Mouse (Mus musculus): ENCODE measurements around the gene Fgfr2. TPM values are rescaled to one million over a fixed set of nuclear protein-coding genes. Genes with fewer than 3 reads are reported as not detected.

Gene Fgfr2
- polyA plus RNA-seq, 1 experiment from 2014 or later: 99.3 TPM

DNA sequence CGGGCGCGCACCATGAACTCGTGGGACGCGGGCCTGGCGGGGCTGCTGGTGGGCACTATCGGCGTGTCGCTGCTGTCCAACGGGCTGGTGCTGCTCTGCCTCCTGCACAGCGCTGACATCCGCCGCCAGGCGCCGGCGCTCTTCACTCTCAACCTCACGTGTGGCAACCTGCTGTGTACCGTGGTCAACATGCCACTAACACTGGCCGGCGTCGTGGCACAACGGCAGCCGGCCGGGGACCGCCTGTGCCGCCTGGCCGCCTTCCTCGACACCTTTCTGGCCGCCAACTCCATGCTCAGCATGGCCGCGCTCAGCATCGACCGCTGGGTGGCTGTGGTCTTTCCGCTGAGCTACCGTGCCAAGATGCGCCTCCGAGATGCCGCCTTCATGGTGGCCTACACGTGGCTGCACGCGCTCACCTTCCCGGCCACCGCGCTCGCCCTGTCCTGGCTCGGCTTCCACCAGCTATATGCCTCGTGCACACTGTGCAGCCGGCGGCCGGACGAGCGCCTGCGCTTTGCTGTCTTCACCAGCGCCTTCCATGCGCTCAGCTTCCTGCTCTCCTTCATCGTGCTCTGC is 1156.1 kb downstream of the Fgfr2 start:
- Histone ChIP-seq H3K27me3 (ENCODE audit: low read depth, poor library complexity, severe bottlenecking) (peaks cover 56% of the 10 kb centered on the region), H3K27ac (replicated peaks) (peak overlapping the region; percentile 10; the same call in 1 of the 2 replicates), H3K4me3 (peak overlapping the region; percentile 57), H3K36me3 (no peaks in the 10 kb centered on the region), H3K4me1 (peaks cover 18% of the 10 kb centered on the region), H3K9me3 (replicated peaks) (no peaks in the 10 kb centered on the region)
- peak; percentile 36 for DNase-seq (ENCODE audit: low spot score)
- 7% methylated on average over 57 of the region's 57 CpGs for WGBS

DNA sequence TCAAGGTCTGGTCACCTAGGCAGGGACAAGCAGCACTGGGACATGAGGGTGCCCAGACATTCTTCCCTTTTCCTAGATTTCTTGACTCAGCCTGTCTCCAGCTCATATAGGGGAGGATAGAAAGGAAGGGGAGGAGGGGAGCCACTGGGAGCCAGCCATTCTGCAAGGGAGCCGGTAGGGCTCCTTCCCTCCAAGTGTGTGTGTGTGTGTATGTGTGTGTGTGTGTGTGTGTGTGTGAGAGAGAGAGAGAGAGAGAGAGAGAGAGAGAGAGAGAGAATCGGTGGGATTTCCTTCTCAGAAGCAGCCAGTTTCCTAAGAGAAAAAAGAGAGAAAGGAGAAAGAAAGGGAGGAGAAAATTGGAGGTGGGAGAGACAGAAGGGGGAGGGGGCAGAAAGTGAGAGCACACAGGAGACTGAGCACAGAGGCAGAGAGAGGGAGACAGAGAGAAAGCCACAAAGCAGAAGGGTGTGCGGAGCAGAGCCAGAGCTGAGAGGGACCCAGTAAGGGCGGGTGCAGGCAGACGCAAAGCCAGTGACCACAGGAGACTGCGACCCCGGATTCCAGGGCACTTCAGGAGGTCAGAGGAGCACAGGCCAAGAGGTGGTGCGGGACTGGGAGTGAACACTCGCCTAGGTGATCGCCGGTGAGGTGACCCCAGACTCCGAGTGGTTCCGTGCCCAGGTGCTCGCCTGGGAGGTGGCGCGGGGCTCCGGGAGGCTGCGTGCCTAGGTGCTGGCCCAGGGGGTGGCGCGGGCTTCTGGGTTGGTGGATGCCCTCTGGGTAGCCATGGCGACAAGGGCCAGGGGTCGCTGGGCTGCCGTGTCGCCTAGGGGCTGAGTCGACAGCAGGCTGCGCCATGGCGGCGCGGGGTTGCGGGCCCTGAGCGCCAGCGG is 1156.9 kb downstream of the Fgfr2 start, which contains the start of gene Gpr26:
TSS of gene Gpr26 (plus strand) at position 438 of the 893 bp plus-strand sequence.
- WGBS: 2% methylated on average over 32 of the region's 32 CpGs
- Histone ChIP-seq H3K9me3 (replicated peaks) (no peaks in the 10 kb centered on the region), H3K36me3 (no peaks in the 10 kb centered on the region), H3K4me1 (peaks cover 18% of the 10 kb centered on the region), H3K4me3 (peak within 1 kb of the TSS; percentile 57), H3K27ac (replicated peaks) (peak within 1 kb of the TSS; percentile 10; the same call in 1 of the 2 replicates), H3K27me3 (ENCODE audit: low read depth, poor library complexity, severe bottlenecking) (peaks cover 56% of the 10 kb centered on the region)
- peak; percentile 34 for DNase-seq (ENCODE audit: low spot score)

DNA sequence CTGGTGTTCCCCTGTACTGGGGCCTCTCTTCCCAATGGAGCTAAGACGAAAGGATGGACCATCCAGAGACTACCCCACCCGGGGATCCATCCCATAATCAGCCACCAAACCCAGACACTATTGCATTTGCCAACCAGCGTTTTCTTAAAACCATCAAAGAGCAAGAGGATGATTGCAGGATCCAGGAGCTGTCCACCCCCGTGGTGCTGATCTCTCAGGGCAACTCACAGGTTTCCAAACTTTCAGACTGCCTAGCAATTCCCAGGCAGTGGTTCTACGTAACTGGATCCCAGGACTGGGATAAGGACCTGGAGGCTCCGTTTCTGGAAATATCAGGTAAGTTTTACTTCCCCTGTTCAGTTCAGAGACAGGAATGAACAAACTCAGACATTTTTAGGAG is 1162.6 kb downstream of the Fgfr2 start:
- Histone ChIP-seq H3K36me3 (no peaks in the 10 kb centered on the region), H3K9me3 (replicated peaks) (no peaks in the 10 kb centered on the region), H3K4me1 (no peaks in the 10 kb centered on the region), H3K4me3 (no peak overlapping the region), H3K27ac (replicated peaks) (no peak overlapping the region), H3K27me3 (ENCODE audit: low read depth, poor library complexity, severe bottlenecking) (peaks cover 15% of the 10 kb centered on the region)
- DNase-seq (ENCODE audit: low spot score): peak; percentile 45
- WGBS: 32% methylated on average over 6 of the region's 6 CpGs

- no peak overlapping the region for H3K27ac ChIP-seq (replicated peaks)
- H3K4me1 ChIP-seq: no peaks in the 10 kb centered on the region
- no peaks in the 10 kb centered on the region for H3K36me3 ChIP-seq
- WGBS: 69% methylated on average over 1 of the region's 1 CpGs
- no peak for DNase-seq (ENCODE audit: low spot score)
- H3K9me3 ChIP-seq (replicated peaks): no peaks in the 10 kb centered on the region
- no peak overlapping the region for H3K4me3 ChIP-seq
- no peaks in the 10 kb centered on the region for H3K27me3 ChIP-seq (ENCODE audit: low read depth, poor library complexity, severe bottlenecking)
Measured at GRCm38 (mm10) chr7:131958705-131959104, 1164.4 kb downstream of the Fgfr2 start.

- Histone ChIP-seq H3K9me3 (replicated peaks) (no peaks in the 10 kb centered on the region), H3K4me3 (no peak overlapping the region), H3K36me3 (no peaks in the 10 kb centered on the region), H3K27me3 (ENCODE audit: low read depth, poor library complexity, severe bottlenecking) (no peaks in the 10 kb centered on the region), H3K4me1 (peaks cover 9% of the 10 kb centered on the region), H3K27ac (replicated peaks) (no peak overlapping the region)
- DNase-seq (ENCODE audit: low spot score): no peak
- 59% methylated on average over 3 of the region's 3 CpGs for WGBS
Measured at GRCm38 (mm10) chr7:131953402-131953801, 1169.7 kb downstream of the Fgfr2 start.

DNA sequence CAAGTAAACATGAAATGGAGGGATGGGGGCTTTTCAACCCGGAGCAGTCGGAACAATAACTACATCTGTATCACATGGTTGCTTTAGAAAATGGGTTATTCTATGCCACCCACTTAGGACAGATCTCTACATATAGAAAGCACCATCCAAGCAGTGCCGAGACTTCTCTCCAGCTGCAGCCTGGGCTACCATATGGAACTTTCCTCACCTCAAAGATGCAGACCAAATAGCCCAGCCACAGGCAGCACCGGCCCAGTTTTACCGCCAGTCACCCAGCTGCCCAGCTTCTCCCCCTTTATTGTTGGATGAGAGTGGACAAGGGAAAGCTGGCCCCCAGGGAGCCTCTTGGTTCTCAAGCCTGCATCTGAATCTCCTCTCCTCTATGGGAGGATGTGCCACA is 1172.0 kb downstream of the Fgfr2 start:
- Histone ChIP-seq H3K27me3 (ENCODE audit: low read depth, poor library complexity, severe bottlenecking) (no peaks in the 10 kb centered on the region), H3K27ac (replicated peaks) (no peak overlapping the region), H3K9me3 (replicated peaks) (no peaks in the 10 kb centered on the region), H3K4me1 (peaks cover 12% of the 10 kb centered on the region), H3K36me3 (no peaks in the 10 kb centered on the region), H3K4me3 (no peak overlapping the region)
- no peak for DNase-seq (ENCODE audit: low spot score)
- WGBS: 81% methylated on average over 5 of the region's 5 CpGs

- 86% methylated on average over 3 of the region's 3 CpGs for WGBS
- Histone ChIP-seq H3K27ac (replicated peaks) (no peak overlapping the region), H3K4me3 (no peak overlapping the region), H3K4me1 (no peaks in the 10 kb centered on the region), H3K36me3 (no peaks in the 10 kb centered on the region), H3K27me3 (ENCODE audit: low read depth, poor library complexity, severe bottlenecking) (no peaks in the 10 kb centered on the region), H3K9me3 (replicated peaks) (no peaks in the 10 kb centered on the region)
- DNase-seq (ENCODE audit: low spot score): no peak
Measured at GRCm38 (mm10) chr7:131937611-131938010, 1185.5 kb downstream of the Fgfr2 start.

DNA sequence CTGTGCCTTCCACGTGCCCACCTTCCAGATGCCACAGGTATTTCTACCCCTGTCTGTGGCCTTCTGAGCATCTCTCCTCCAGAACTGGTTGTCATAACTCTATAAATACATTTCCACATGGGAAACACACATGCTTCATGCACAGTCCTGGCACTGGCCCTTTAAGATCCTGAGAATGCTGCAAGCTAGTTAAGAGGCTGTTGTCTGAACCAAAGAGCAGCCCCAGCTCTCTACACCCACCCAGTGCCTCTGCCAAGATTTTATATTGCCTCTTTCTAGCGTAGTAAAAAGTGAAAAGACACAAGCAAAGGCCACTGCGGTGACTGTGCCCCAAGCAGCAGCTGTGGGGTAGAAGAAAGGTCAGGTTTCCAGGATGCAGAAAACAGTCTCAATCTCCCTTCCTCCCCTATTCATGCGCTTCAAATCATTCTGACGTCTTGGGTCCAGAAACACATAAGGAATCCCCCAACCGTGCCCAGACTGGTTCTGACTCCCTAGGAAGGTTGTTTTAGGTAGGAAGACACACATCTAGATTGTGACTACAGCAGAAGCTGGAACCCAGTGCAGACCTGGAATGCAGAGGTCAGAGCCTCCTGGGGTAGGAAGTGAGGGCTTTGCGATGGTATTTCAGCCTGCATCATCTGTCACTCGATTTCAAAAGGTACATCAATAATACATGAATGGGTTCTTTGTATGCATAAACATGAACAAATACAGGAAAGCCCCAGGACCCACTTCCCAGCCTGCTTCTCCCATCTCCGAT is 1195.7 kb downstream of the Fgfr2 start:
- Histone ChIP-seq H3K27me3 (ENCODE audit: low read depth, poor library complexity, severe bottlenecking) (no peaks in the 10 kb centered on the region), H3K27ac (replicated peaks) (no peak overlapping the region), H3K36me3 (no peaks in the 10 kb centered on the region), H3K4me1 (peaks cover 14% of the 10 kb centered on the region), H3K4me3 (no peak overlapping the region), H3K9me3 (replicated peaks) (no peaks in the 10 kb centered on the region)
- WGBS: 53% methylated on average over 9 of the region's 9 CpGs
- no peak for DNase-seq (ENCODE audit: low spot score)

GRCm38 (mm10) chr7:131917384-131917783 is 1205.8 kb downstream of the Fgfr2 start:
- H3K27ac ChIP-seq (replicated peaks): no peak overlapping the region
- no peaks in the 10 kb centered on the region for H3K27me3 ChIP-seq (ENCODE audit: low read depth, poor library complexity, severe bottlenecking)
- H3K4me3 ChIP-seq: no peak overlapping the region
- WGBS: 58% methylated on average over 7 of the region's 7 CpGs
- no peaks in the 10 kb centered on the region for H3K36me3 ChIP-seq
- no peak for DNase-seq (ENCODE audit: low spot score)
- H3K9me3 ChIP-seq (replicated peaks): no peaks in the 10 kb centered on the region
- no peaks in the 10 kb centered on the region for H3K4me1 ChIP-seq

DNA sequence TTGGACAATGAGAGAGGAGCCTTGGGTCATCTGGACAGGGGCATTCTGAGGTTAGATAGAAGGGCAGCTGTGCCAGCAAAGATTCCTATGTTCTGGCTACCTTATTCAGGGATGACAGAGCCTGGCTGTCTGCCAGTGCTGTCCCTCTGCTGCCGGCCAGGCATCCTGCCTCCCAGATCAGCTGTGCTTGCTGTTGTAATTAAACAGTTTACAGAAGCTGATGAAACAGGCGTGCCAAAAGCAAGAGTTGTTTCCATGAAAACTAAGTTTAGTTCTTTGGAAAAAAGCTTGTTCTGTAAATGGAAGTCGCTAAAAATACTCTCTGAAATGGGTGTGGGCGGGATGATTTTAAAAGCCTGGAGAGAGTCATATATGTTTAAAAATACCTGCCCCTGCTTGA is 1213.5 kb downstream of the Fgfr2 start:
- H3K4me3 ChIP-seq: no peak overlapping the region
- H3K27me3 ChIP-seq (ENCODE audit: low read depth, poor library complexity, severe bottlenecking): no peaks in the 10 kb centered on the region
- H3K4me1 ChIP-seq: no peaks in the 10 kb centered on the region
- 87% methylated on average over 4 of the region's 4 CpGs for WGBS
- H3K9me3 ChIP-seq (replicated peaks): no peaks in the 10 kb centered on the region
- H3K27ac ChIP-seq (replicated peaks): no peak overlapping the region
- no peaks in the 10 kb centered on the region for H3K36me3 ChIP-seq
- no peak for DNase-seq (ENCODE audit: low spot score)

DNA sequence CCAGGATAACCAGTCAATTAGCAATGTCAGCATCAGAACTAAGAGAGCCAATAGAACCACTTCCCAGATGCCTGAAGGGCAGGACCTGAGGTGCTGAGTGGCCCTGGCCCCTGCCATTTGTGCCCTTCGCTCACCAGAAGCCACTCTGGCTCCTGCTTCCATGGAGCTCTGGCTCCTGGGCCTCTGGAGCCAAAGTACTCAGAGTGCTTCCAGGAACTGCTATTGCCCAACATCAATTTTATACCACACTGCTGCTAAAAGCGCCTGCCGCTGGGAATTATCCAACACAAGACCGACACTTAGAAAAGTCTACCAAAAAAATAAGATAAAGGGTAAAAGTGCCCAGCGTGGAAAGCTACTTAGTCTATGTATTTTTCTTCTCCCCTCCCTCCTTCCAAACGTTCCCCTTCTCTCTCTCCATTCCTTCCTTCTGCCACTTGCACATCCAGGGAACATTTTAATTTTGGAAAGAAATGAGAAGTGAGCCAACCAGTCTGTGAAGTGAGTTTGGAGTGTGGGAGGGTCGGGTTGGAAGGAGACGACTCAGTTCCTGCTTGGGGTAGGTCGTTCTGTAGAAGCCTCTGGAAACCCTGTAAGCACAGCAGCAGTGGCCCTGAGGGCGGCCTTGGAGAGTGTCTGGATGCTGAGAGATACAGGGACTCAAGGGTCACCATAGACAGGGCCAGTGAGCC is 1216.5 kb downstream of the Fgfr2 start:
- H3K9me3 ChIP-seq (replicated peaks): no peaks in the 10 kb centered on the region
- H3K27ac ChIP-seq (replicated peaks): no peak overlapping the region
- no peak overlapping the region for H3K4me3 ChIP-seq
- no peaks in the 10 kb centered on the region for H3K36me3 ChIP-seq
- no peaks in the 10 kb centered on the region for H3K4me1 ChIP-seq
- no peaks in the 10 kb centered on the region for H3K27me3 ChIP-seq (ENCODE audit: low read depth, poor library complexity, severe bottlenecking)
- WGBS: 87% methylated on average over 10 of the region's 10 CpGs
- DNase-seq (ENCODE audit: low spot score): no peak

DNA sequence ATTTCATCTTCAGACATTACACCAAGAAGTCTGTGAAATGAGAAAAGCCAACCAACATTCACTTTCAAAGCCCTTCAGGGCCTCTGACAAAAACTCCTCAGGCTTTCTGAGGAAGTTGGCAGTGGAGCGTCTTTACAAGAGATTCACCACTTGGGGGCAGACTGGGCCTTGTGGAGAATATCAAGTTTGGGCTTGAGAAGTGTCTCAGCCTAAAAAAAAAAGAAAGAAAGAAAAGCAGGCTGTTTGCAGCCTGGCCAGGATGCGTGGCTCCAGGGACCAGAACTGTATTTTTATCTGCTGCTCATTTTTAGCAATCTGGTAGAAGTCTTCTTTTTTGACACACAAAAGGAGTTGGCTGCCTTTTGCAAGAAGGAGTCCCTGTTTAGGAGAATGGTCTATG is 1223.8 kb downstream of the Fgfr2 start:
- H3K27ac ChIP-seq (replicated peaks): no peak overlapping the region
- H3K4me1 ChIP-seq: no peaks in the 10 kb centered on the region
- H3K27me3 ChIP-seq (ENCODE audit: low read depth, poor library complexity, severe bottlenecking): no peaks in the 10 kb centered on the region
- WGBS: 14% methylated on average over 2 of the region's 2 CpGs
- DNase-seq (ENCODE audit: low spot score): peak; percentile 57
- no peak overlapping the region for H3K4me3 ChIP-seq
- peaks cover 7% of the 10 kb centered on the region; the same call in 1 of the 2 replicates for H3K9me3 ChIP-seq (replicated peaks)
- no peaks in the 10 kb centered on the region for H3K36me3 ChIP-seq
